Mouse (Mus musculus) hindbrain, embryonic 12.5 days (tissue): ENCODE measurements around the gene Pkm. TPM values are rescaled to one million over a fixed set of nuclear protein-coding genes. Genes with fewer than 3 reads are reported as not detected.

ENCODE experiments used
- ATAC-seq: fragments of 200-750 bp; cut with Nextera tagmentation; 2 replicates; pipeline ENCODE4 v1.8.0; 2017; ENCODE audit warnings: moderate TSS enrichment; ENCODE audit not compliant: low FRiP score
- H3K27ac ChIP-seq: fragments of 300-500 bp; sonication (generic); 2 replicates; pipeline ENCODE4 v1.5.1; 2016; ENCODE audit warnings: mild to moderate bottlenecking
- H3K27me3 ChIP-seq: fragments of 300-500 bp; sonication (generic); 2 replicates; pipeline ENCODE4 v1.6.1; 2016; ENCODE audit warnings: mild to moderate bottlenecking
- H3K36me3 ChIP-seq: fragments of 300-500 bp; sonication (generic); 2 replicates; pipeline ENCODE4 v1.6.1; 2016; ENCODE audit warnings: mild to moderate bottlenecking
- H3K4me1 ChIP-seq: fragments of 300-500 bp; sonication (generic); 2 replicates; pipeline ENCODE4 v1.6.1; 2016
- H3K4me2 ChIP-seq: fragments of 300-500 bp; sonication (generic); replicated peaks from 2 replicates; pipeline ENCODE4 v1.6.1; 2016; ENCODE audit warnings: mild to moderate bottlenecking
- H3K4me3 ChIP-seq: fragments of 300-500 bp; sonication (generic); 2 replicates; pipeline ENCODE4 v1.5.1; 2016; ENCODE audit warnings: mild to moderate bottlenecking
- H3K9ac ChIP-seq: fragments of 300-500 bp; sonication (generic); 2 replicates; pipeline ENCODE4 v1.6.1; 2016; ENCODE audit warnings: mild to moderate bottlenecking, moderate library complexity
- H3K9me3 ChIP-seq: fragments of 300-500 bp; sonication (generic); replicated peaks from 2 replicates; pipeline ENCODE4 v1.6.1; 2016; ENCODE audit warnings: mild to moderate bottlenecking
- WGBS: fragments of 180-500 bp; shearing (Covaris S2); methylation state at CpG from one replicate; pipeline ENCODE4 v1.1.7; 2016; 5-methylcytosine and 5-hydroxymethylcytosine counted together
- polyA plus RNA-seq: library from polyadenylated mRNA; unstranded; fragments of >200 nt; fragmentation: Nextera tagmentation; extraction: Ambion mirVana; gene quantifications from 2 replicates; pipeline ENCODE4 v1.2.1, GENCODE M21; 2016

The Pkm gene
- polyA plus RNA-seq, 1 experiment from 2014 or later = 1,486 TPM

DNA sequence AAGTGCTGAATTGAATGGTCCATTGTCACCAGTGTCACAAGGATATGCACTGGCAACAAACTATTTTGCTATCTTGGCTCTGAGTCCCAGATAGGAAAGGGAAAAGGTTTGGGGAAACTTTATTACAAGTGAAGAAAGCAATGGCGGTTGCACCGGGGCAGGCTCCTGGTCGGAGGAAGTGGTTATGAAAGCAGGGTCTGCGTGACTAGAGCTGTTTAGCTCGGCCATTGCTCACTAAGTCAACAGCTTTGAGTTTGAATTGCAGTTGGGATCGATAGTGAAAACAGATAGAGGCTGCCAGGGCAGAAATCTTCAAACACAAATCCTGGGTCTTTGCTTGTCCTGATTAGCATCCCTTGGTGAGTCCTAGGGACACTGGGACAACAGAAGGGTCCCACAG lies 11.7 kb downstream of the Pkm start:
- Histone ChIP-seq H3K9ac (no peak overlapping the region), H3K27ac (no peak overlapping the region), H3K4me3 (no peak overlapping the region), H3K4me2 (no peak overlapping the region), H3K36me3 (peaks cover 96% of the 10 kb centered on the region), H3K4me1 (peaks cover 14% of the 10 kb centered on the region), H3K9me3 (no peaks in the 10 kb centered on the region), H3K27me3 (no peaks in the 10 kb centered on the region)
- ATAC-seq = no peak
- WGBS = 89% methylated on average over 6 of the region's 6 CpGs

DNA sequence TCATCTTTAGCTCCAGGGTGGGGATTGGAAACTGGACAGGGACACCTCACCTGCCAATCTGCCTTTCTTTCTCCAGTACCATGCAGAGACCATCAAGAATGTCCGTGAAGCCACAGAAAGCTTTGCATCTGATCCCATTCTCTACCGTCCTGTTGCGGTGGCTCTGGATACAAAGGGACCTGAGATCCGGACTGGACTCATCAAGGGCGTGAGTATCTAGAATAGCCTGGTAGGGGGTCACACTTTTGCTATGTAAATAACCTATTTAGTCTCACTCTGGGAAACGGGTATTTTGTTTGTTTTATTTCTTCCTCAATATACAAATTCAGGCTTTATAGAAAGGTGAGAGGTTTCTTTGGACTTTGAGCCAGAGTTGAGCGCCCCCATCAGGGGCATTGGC lies 12.3 kb downstream of the Pkm start:
- no peak overlapping the region for H3K4me2 ChIP-seq
- no peak overlapping the region for H3K4me3 ChIP-seq
- H3K4me1 ChIP-seq = peaks cover 8% of the 10 kb centered on the region
- 80% methylated on average over 7 of the region's 7 CpGs for WGBS
- no peaks in the 10 kb centered on the region for H3K9me3 ChIP-seq
- no peaks in the 10 kb centered on the region for H3K27me3 ChIP-seq
- H3K36me3 ChIP-seq = peaks cover 96% of the 10 kb centered on the region
- ATAC-seq = no peak
- H3K9ac ChIP-seq = no peak overlapping the region
- no peak overlapping the region for H3K27ac ChIP-seq

GRCm38 (mm10) chr9:59669172-59669571 lies 13.0 kb downstream of the Pkm start:
- no peak overlapping the region for H3K9ac ChIP-seq

GRCm38 (mm10) chr9:59672195-59672894 lies 16.2 kb downstream of the Pkm start:
- Histone ChIP-seq H3K27ac (no peak overlapping the region), H3K4me1 (no peaks in the 10 kb centered on the region), H3K9me3 (no peaks in the 10 kb centered on the region), H3K9ac (no peak overlapping the region), H3K27me3 (no peaks in the 10 kb centered on the region), H3K4me2 (no peak overlapping the region), H3K4me3 (no peak overlapping the region), H3K36me3 (peaks cover 98% of the 10 kb centered on the region)
- 94% methylated on average over 12 of the region's 12 CpGs for WGBS
- no peak for ATAC-seq

More at GRCm38 (mm10) chr9:59669172-59669571, 13.0 kb downstream of the Pkm start:
- ATAC-seq = no peak
- no peak overlapping the region for H3K4me2 ChIP-seq
- no peaks in the 10 kb centered on the region for H3K9me3 ChIP-seq
- H3K27me3 ChIP-seq = no peaks in the 10 kb centered on the region
- peaks cover 95% of the 10 kb centered on the region for H3K36me3 ChIP-seq
- 77% methylated on average over 4 of the region's 4 CpGs for WGBS
- no peak overlapping the region for H3K4me3 ChIP-seq
- H3K4me1 ChIP-seq = 0 out of 2 replicates have a peak, but pooled peaks cover 1% of the 10 kb centered on the region
- no peak overlapping the region for H3K27ac ChIP-seq

- no peaks in the 10 kb centered on the region for H3K9me3 ChIP-seq
- no peak overlapping the region for H3K27ac ChIP-seq
- H3K27me3 ChIP-seq = no peaks in the 10 kb centered on the region
- H3K4me1 ChIP-seq = no peaks in the 10 kb centered on the region
- H3K36me3 ChIP-seq = peaks cover 98% of the 10 kb centered on the region
- no peak overlapping the region for H3K9ac ChIP-seq
- H3K4me3 ChIP-seq = no peak overlapping the region
- 82% methylated on average over 2 of the region's 2 CpGs for WGBS
- H3K4me2 ChIP-seq = no peak overlapping the region
- no peak for ATAC-seq
Observed at GRCm38 (mm10) chr9:59673427-59673826, 17.3 kb downstream of the Pkm start.

DNA sequence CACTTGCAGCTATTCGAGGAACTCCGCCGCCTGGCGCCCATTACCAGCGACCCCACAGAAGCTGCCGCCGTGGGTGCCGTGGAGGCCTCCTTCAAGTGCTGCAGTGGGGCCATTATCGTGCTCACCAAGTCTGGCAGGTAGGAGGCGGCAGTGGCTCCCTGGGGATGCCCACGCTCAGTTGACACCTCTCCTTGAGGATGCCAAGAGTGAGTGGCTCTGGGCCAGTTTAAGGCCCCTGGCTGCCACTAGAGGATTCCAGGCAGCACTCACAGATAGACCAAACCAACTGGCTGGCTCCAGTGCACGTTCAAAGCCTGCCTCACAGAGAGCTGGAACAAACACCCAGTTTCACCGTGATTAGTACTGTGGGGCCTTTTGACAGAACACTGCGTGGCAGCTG lies 19.4 kb downstream of the Pkm start:
- Histone ChIP-seq H3K27ac (no peak overlapping the region), H3K27me3 (peaks cover 6% of the 10 kb centered on the region), H3K4me2 (no peak overlapping the region), H3K9me3 (no peaks in the 10 kb centered on the region), H3K36me3 (peaks cover 88% of the 10 kb centered on the region), H3K4me1 (peaks cover 13% of the 10 kb centered on the region), H3K9ac (no peak overlapping the region), H3K4me3 (no peak overlapping the region)
- 92% methylated on average over 14 of the region's 14 CpGs for WGBS
- no peak for ATAC-seq

DNA sequence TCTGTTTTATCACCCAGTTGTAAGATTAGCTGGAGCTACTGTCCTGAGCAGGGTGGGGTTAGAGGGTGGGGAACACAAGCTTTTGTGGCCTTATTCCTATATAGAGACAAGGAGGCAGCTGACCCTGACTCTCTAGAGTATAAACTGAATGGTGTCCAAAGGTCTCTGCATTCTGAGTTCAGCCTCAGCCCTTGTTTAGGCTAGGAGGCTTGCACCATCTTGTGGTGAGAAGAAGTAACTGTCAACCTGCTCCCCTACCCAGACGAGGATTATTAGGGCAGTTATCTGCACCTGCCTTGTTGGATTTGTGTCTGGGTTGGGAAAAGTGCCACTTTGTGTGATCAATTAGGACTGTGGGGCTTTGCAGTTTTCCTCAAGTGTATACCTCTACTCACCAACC lies 22.1 kb downstream of the Pkm start:
- H3K27me3 ChIP-seq = peaks cover 30% of the 10 kb centered on the region
- no peak overlapping the region for H3K27ac ChIP-seq
- no peak overlapping the region for H3K4me3 ChIP-seq
- H3K9me3 ChIP-seq = no peaks in the 10 kb centered on the region
- H3K36me3 ChIP-seq = peaks cover 61% of the 10 kb centered on the region
- peaks cover 14% of the 10 kb centered on the region for H3K4me1 ChIP-seq
- 33% methylated on average over 1 of the region's 1 CpGs for WGBS
- ATAC-seq = no peak
- no peak overlapping the region for H3K4me2 ChIP-seq
- no peak overlapping the region for H3K9ac ChIP-seq

DNA sequence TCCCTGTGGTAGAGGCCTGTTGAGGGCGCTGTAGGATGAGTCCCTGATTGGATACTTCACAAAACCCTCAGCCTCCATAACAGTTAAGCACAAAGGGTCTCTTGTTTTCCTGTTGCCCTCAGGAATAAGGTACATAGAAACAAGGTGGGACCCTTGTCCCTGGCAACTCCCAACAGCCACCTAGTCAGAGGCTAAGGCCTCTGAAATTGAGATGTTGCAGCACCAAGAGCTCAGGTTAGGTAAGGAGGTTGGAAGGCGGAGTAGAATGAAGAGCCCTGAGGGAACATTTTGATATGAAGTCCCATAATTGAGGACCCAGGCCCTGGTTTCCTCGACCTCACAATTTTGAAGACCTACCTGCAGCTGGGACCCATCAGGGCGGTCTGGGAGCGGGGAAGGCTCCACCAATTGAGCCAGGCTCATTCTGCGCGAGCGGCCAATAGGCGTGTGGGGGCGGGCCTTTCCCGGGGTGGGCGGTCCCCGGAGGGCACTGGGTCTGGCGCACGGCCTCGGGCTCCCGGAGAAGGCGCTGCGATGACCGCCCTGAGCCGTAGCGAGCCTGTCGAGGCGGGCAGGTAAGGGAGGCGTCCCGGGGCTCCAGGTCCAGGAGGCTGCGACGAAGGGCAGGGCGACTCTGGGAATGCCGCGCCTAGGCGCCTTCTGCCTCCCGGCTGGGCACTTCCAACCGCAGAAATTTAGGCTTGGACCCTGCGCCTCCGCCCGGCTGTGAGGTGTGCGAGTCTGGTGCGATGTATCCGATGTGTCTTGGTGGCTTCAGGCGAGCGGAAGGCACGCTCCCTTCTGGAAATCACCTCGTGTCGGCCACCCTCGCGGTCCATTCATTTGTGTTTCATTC lies 23.7 kb downstream of the Pkm start, which contains the start of gene Gramd2:
Gramd2 (plus strand) TSS at position 467 of the 856 bp plus-strand sequence.
- Histone ChIP-seq H3K36me3 (peaks cover 46% of the 10 kb centered on the region), H3K4me2 (peak within 1 kb of the TSS; percentile 95), H3K4me3 (peak within 1 kb of the TSS; percentile 46), H3K9ac (peak within 1 kb of the TSS; percentile 67), H3K27me3 (peaks cover 30% of the 10 kb centered on the region), H3K4me1 (peaks cover 14% of the 10 kb centered on the region), H3K27ac (no peak within 1 kb of the TSS), H3K9me3 (no peaks in the 10 kb centered on the region)
- WGBS = 2% methylated on average over 46 of the region's 47 CpGs
- ATAC-seq = peak; percentile 96

- Histone ChIP-seq H3K4me1 (peaks cover 14% of the 10 kb centered on the region), H3K4me3 (peak overlapping the region; percentile 46), H3K27ac (no peak overlapping the region), H3K4me2 (peak overlapping the region; percentile 95), H3K36me3 (peaks cover 40% of the 10 kb centered on the region), H3K27me3 (peaks cover 34% of the 10 kb centered on the region), H3K9ac (peak overlapping the region; percentile 67), H3K9me3 (no peaks in the 10 kb centered on the region)
- WGBS = 8% methylated on average over 16 of the region's 16 CpGs
- peak; percentile 47; the same call in 1 of the 2 replicates for ATAC-seq
Observed at GRCm38 (mm10) chr9:59680534-59680875, 24.3 kb downstream of the Pkm start.

DNA sequence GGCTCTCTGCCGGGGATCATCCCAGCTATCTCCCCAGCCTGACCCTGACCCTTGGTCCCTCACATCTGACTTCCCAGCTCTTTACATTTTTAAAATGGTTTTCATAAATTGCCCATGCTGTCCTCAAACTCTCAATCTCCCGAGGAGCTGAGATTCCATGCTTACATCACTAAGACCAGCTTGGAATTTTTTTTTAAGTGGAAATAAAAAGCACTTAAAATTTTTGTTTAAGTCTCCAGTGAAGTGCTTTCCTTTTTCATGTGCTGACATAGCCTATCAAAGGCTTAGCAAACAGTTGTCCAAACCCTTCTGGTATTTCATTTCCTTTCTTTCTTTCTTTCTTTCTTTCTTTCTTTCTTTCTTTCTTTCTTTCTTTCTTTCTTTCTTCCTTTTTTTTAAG lies 27.9 kb downstream of the Pkm start:
- no peak overlapping the region for H3K27ac ChIP-seq
- H3K9ac ChIP-seq = no peak overlapping the region
- H3K9me3 ChIP-seq = no peaks in the 10 kb centered on the region
- peaks cover 14% of the 10 kb centered on the region for H3K4me1 ChIP-seq
- H3K36me3 ChIP-seq = peaks cover 6% of the 10 kb centered on the region
- peaks cover 34% of the 10 kb centered on the region for H3K27me3 ChIP-seq
- ATAC-seq = no peak
- WGBS = 82% methylated on average over 2 of the region's 2 CpGs
- no peak overlapping the region for H3K4me3 ChIP-seq
- H3K4me2 ChIP-seq = no peak overlapping the region

- WGBS = 46% methylated on average over 6 of the region's 6 CpGs
Observed at GRCm38 (mm10) chr9:59687416-59688046, 31.4 kb downstream of the Pkm start.

DNA sequence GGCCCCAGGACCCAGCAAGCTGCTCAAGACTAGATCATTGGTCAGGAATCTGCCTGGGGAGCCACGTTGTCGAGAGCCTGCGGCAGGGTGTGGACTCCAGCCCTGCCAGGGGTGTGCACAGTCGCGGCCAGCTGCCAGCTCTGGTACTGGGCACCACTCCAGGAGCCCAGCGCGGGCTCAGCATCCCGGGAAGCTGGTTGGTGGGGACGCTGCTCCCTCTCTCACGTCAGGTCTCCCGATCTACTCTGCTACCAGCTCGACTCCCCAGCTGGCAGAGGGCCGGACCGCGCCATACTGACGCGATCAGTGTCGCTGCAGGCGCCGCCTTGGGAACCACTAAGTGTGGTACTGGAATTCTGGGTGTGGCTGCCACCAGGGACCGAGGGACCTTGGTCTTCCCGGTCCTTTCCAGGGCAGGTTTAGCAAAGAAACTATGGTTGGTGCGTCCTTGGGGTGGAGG lies 35.5 kb downstream of the Pkm start:
- ATAC-seq = peak; percentile 89
- Histone ChIP-seq H3K36me3 (no peaks in the 10 kb centered on the region), H3K9ac (peak overlapping the region; percentile 48), H3K9me3 (no peaks in the 10 kb centered on the region), H3K27ac (no peak overlapping the region), H3K4me1 (peaks cover 8% of the 10 kb centered on the region), H3K4me2 (peak overlapping the region; percentile 52), H3K4me3 (peak overlapping the region; percentile 20), H3K27me3 (peaks cover 5% of the 10 kb centered on the region; the same call in 1 of the 2 replicates)
- WGBS = 4% methylated on average over 23 of the region's 23 CpGs

More at GRCm38 (mm10) chr9:59687416-59688046, 31.4 kb downstream of the Pkm start:
- no peak overlapping the region for H3K4me2 ChIP-seq
- H3K27me3 ChIP-seq = peaks cover 14% of the 10 kb centered on the region; the same call in 1 of the 2 replicates
- H3K9ac ChIP-seq = no peak overlapping the region
- no peak overlapping the region for H3K4me3 ChIP-seq
- H3K9me3 ChIP-seq = no peaks in the 10 kb centered on the region
- H3K36me3 ChIP-seq = no peaks in the 10 kb centered on the region
- H3K27ac ChIP-seq = no peak overlapping the region
- peaks cover 8% of the 10 kb centered on the region for H3K4me1 ChIP-seq
- no peak for ATAC-seq
